In genomic region chr14:54086660-54087059, GRCm38 (mm10) we compare ENCODE assay signal across 23 mouse cellular contexts.
DNase-seq lines count a peak whose midpoint lies in the region; TF ChIP-seq lines count a peak whose summit lies in the region.
"Had no signal": no experiment of that assay in that cellular context is flagged by ENCODE, and none has a peak within 500 bp of the region (broad histone marks: within the 10 kb centered on the region; RNA-seq: fewer than 3 reads in every experiment).

No protein-coding gene starts in this region.

- peak overlapping the region; percentile 13; the same call in 1 of the 2 replicates for H3K4me3 ChIP-seq in gastrocnemius, adult 2 months
- H3K4me3 ChIP-seq: embryonic facial prominence, embryonic 10.5 days; forebrain, embryonic 12.5 days; heart, adult 2 months; limb, embryonic 15.5 days; liver, embryonic 15.5 days; midbrain, embryonic 10.5 days; neural tube, embryonic 12.5 days had no signal

- H3K27ac ChIP-seq in gastrocnemius, adult 2 months, result no peak overlapping the region
- H3K27ac ChIP-seq: embryonic facial prominence, embryonic 10.5 days; forebrain, embryonic 12.5 days; heart, adult 2 months; hindbrain, embryonic 14.5 days; limb, embryonic 15.5 days; liver, embryonic 15.5 days; macrophage; midbrain, embryonic 10.5 days; neural tube, embryonic 12.5 days; stomach, postnatal 0 days had no signal

- intact Hi-C loops in gastrocnemius, adult 2 months (cut with DNase I), result no loop called here

- TF ChIP-seq CTCF in gastrocnemius, adult 2 months (IDR thresholded peaks at IDR 0.05), result no peak

- DNase-seq in gastrocnemius, adult 2 months, result no peak
- no peak for DNase-seq in gastrocnemius, adult 8-10 months (ENCODE audit: low spot score in 2 of 2)
- DNase-seq in right cerebral cortex, adult 18-20 months, result peak; percentile 87
- no peak for DNase-seq in right cerebral cortex, postnatal 4 days
- DNase-seq in right cerebral cortex, adult 2 months (ENCODE audit: low spot score in 2 of 2), result peak; percentile 82 to 89
- DNase-seq in yolk sac, embryonic 10.5 days (ENCODE audit: low spot score), result no peak
- no peak for DNase-seq in gastrocnemius, postnatal 10 days
- DNase-seq: adrenal gland, postnatal 25 days; cerebellum, adult 2 months; heart, adult 2 months; heart, postnatal 36 days; kidney, adult 8-10 months; kidney, postnatal 14 days; thymus, postnatal 14 days had no signal

Comparison
In these comparisons a context has a peak if more than half of its experiments do, and no peak if none do; other contexts are left out.
1. DNase-seq: peak in right cerebral cortex, adult 18-20 months (single experiment) and right cerebral cortex, adult 2 months (2 of 2); none in gastrocnemius, adult 2 months (single experiment), gastrocnemius, adult 8-10 months (0 of 2), right cerebral cortex, postnatal 4 days (single experiment), yolk sac, embryonic 10.5 days (single experiment) and gastrocnemius, postnatal 10 days (single experiment).